Mouse (Mus musculus) intestine, embryonic 16.5 days (tissue): ENCODE measurements at regions not wholly inside any gene's neighbourhood (a gene's known extent, or its start where the extent isn't known, plus 50 kb on each side); places are given as distances from the start of the nearest gene placed in this dataset.

ENCODE experiments used
- ATAC-seq: fragments of 200-750 bp; cut with Nextera tagmentation; 2 replicates; pipeline ENCODE4 v1.8.0; 2017; ENCODE audit warnings: moderate TSS enrichment, moderate library complexity
- H3K27ac ChIP-seq: fragments of 300-500 bp; sonication (generic); 2 replicates; pipeline ENCODE4 v1.5.1; 2014; ENCODE audit warnings: mild to moderate bottlenecking, low read length
- H3K27me3 ChIP-seq: fragments of 300-500 bp; sonication (generic); replicated peaks from 2 replicates; pipeline ENCODE4 v1.6.1; 2014; ENCODE audit warnings: low read length, control low read depth, mixed read lengths; ENCODE audit not compliant: control insufficient read depth, insufficient read depth
- H3K36me3 ChIP-seq: fragments of 300-500 bp; sonication (generic); 2 replicates; pipeline ENCODE4 v1.6.1; 2014; ENCODE audit warnings: low read length, control low read depth; ENCODE audit not compliant: control insufficient read depth, insufficient read depth
- H3K4me1 ChIP-seq: fragments of 300-500 bp; sonication (generic); 2 replicates; pipeline ENCODE4 v1.6.1; 2014; ENCODE audit warnings: low read length, control low read depth, mixed read lengths; ENCODE audit not compliant: control insufficient read depth, insufficient read depth
- H3K4me2 ChIP-seq: fragments of 300-500 bp; sonication (generic); 2 replicates; pipeline ENCODE4 v1.6.1; 2014; ENCODE audit warnings: low read depth, low read length, control low read depth
- H3K4me3 ChIP-seq: fragments of 300-500 bp; sonication (generic); 2 replicates; pipeline ENCODE4 v1.5.1; 2014; ENCODE audit warnings: mild to moderate bottlenecking, low read length
- H3K9ac ChIP-seq: fragments of 300-500 bp; sonication (generic); 2 replicates; pipeline ENCODE4 v1.6.1; 2014; ENCODE audit warnings: low read depth, low read length
- H3K9me3 ChIP-seq: fragments of 300-500 bp; sonication (generic); 2 replicates; pipeline ENCODE4 v1.6.1; 2016; ENCODE audit warnings: low read length, control low read depth; ENCODE audit not compliant: control insufficient read depth
- WGBS: fragments of 180-500 bp; shearing (Covaris S2); extraction: QIAGEN DNeasy Blood & Tissue Kit; methylation state at CpG from one replicate; pipeline ENCODE4 v1.1.7; 2014; 5-methylcytosine and 5-hydroxymethylcytosine counted together

- 55% methylated on average over 4 of the region's 4 CpGs for WGBS
- no peak overlapping the region for H3K4me2 ChIP-seq
- H3K27ac ChIP-seq, result no peak overlapping the region
- H3K9me3 ChIP-seq, result no peaks in the 10 kb centered on the region
- no peak overlapping the region for H3K9ac ChIP-seq
- peaks cover under 1% of the 10 kb centered on the region; the same call in 1 of the 2 replicates for H3K4me1 ChIP-seq
- H3K36me3 ChIP-seq, result no peaks in the 10 kb centered on the region
- H3K4me3 ChIP-seq, result no peak overlapping the region
- H3K27me3 ChIP-seq, result no peaks in the 10 kb centered on the region
- ATAC-seq, result no peak
These were observed 148.6 kb downstream of the Mex3b start for GRCm38 (mm10) chr7:83015756-83016155.

- H3K4me1 ChIP-seq, result peaks cover 4% of the 10 kb centered on the region; the same call in 1 of the 2 replicates
- no peak for ATAC-seq
- no peak overlapping the region for H3K27ac ChIP-seq
- no peaks in the 10 kb centered on the region for H3K27me3 ChIP-seq
- H3K9me3 ChIP-seq, result no peaks in the 10 kb centered on the region
- H3K4me2 ChIP-seq, result no peak overlapping the region
- no peaks in the 10 kb centered on the region for H3K36me3 ChIP-seq
- WGBS, result 67% methylated on average over 4 of the region's 4 CpGs
- H3K9ac ChIP-seq, result no peak overlapping the region
- H3K4me3 ChIP-seq, result no peak overlapping the region
These were observed 149.4 kb downstream of the Mex3b start for GRCm38 (mm10) chr7:83016566-83016965.

- H3K4me1 ChIP-seq, result peaks cover 4% of the 10 kb centered on the region; the same call in 1 of the 2 replicates
- H3K27ac ChIP-seq, result no peak overlapping the region
- no peak overlapping the region for H3K4me3 ChIP-seq
- peak; percentile 93 for ATAC-seq
- WGBS, result 76% methylated on average over 2 of the region's 2 CpGs
- no peaks in the 10 kb centered on the region for H3K9me3 ChIP-seq
- no peak overlapping the region for H3K9ac ChIP-seq
- H3K36me3 ChIP-seq, result no peaks in the 10 kb centered on the region
- no peak overlapping the region for H3K4me2 ChIP-seq
- H3K27me3 ChIP-seq, result no peaks in the 10 kb centered on the region
These were observed 153.5 kb downstream of the Mex3b start for GRCm38 (mm10) chr7:83020584-83020983.

GRCm38 (mm10) chr7:83023990-83024389 lies 156.9 kb downstream of the Mex3b start:
- no peak overlapping the region for H3K9ac ChIP-seq
- 85% methylated on average over 1 of the region's 1 CpGs for WGBS
- H3K4me1 ChIP-seq, result peaks cover 4% of the 10 kb centered on the region; the same call in 1 of the 2 replicates
- no peak overlapping the region for H3K4me2 ChIP-seq
- no peak overlapping the region for H3K27ac ChIP-seq
- H3K4me3 ChIP-seq, result no peak overlapping the region
- no peak for ATAC-seq
- no peaks in the 10 kb centered on the region for H3K36me3 ChIP-seq
- H3K9me3 ChIP-seq, result no peaks in the 10 kb centered on the region
- H3K27me3 ChIP-seq, result no peaks in the 10 kb centered on the region

GRCm38 (mm10) chr7:83031101-83031500 lies 164.0 kb downstream of the Mex3b start:
- H3K9ac ChIP-seq, result no peak overlapping the region
- no peak overlapping the region for H3K27ac ChIP-seq
- no peaks in the 10 kb centered on the region for H3K4me1 ChIP-seq
- no peak for ATAC-seq
- no peaks in the 10 kb centered on the region for H3K27me3 ChIP-seq
- H3K4me2 ChIP-seq, result no peak overlapping the region
- no peaks in the 10 kb centered on the region for H3K36me3 ChIP-seq
- no peaks in the 10 kb centered on the region for H3K9me3 ChIP-seq
- H3K4me3 ChIP-seq, result no peak overlapping the region
- WGBS, result 62% methylated on average over 2 of the region's 2 CpGs

- Histone ChIP-seq H3K9me3 (no peaks in the 10 kb centered on the region), H3K4me2 (no peak overlapping the region), H3K4me1 (no peaks in the 10 kb centered on the region), H3K27me3 (no peaks in the 10 kb centered on the region), H3K36me3 (no peaks in the 10 kb centered on the region), H3K4me3 (no peak overlapping the region), H3K27ac (no peak overlapping the region), H3K9ac (no peak overlapping the region)
- ATAC-seq, result 0 out of 2 replicates have a peak, but pooled peaks have one; percentile 38
- 85% methylated on average over 1 of the region's 1 CpGs for WGBS
These were observed 164.9 kb downstream of the Mex3b start for GRCm38 (mm10) chr7:83032025-83032424.

GRCm38 (mm10) chr7:83032924-83033323 lies 165.8 kb downstream of the Mex3b start:
- no peak for ATAC-seq
- H3K27me3 ChIP-seq, result no peaks in the 10 kb centered on the region
- 75% methylated on average over 2 of the region's 2 CpGs for WGBS
- no peak overlapping the region for H3K4me2 ChIP-seq
- H3K36me3 ChIP-seq, result no peaks in the 10 kb centered on the region
- H3K4me3 ChIP-seq, result no peak overlapping the region
- H3K9me3 ChIP-seq, result no peaks in the 10 kb centered on the region
- H3K27ac ChIP-seq, result no peak overlapping the region
- no peaks in the 10 kb centered on the region for H3K4me1 ChIP-seq
- no peak overlapping the region for H3K9ac ChIP-seq

- Histone ChIP-seq H3K9me3 (no peaks in the 10 kb centered on the region), H3K27ac (no peak overlapping the region), H3K4me3 (no peak overlapping the region), H3K36me3 (no peaks in the 10 kb centered on the region), H3K4me1 (no peaks in the 10 kb centered on the region), H3K9ac (no peak overlapping the region), H3K27me3 (no peaks in the 10 kb centered on the region), H3K4me2 (no peak overlapping the region)
- ATAC-seq, result no peak
- 81% methylated on average over 3 of the region's 3 CpGs for WGBS
These were observed 168.1 kb downstream of the Mex3b start for GRCm38 (mm10) chr7:83035190-83035589.

GRCm38 (mm10) chr7:83036397-83036796 lies 169.3 kb downstream of the Mex3b start:
- Histone ChIP-seq H3K9me3 (no peaks in the 10 kb centered on the region), H3K4me3 (no peak overlapping the region), H3K4me2 (no peak overlapping the region), H3K27me3 (no peaks in the 10 kb centered on the region), H3K9ac (no peak overlapping the region), H3K27ac (no peak overlapping the region), H3K4me1 (no peaks in the 10 kb centered on the region), H3K36me3 (no peaks in the 10 kb centered on the region)
- 77% methylated on average over 2 of the region's 2 CpGs for WGBS
- ATAC-seq, result no peak

- H3K36me3 ChIP-seq, result no peaks in the 10 kb centered on the region
- no peak overlapping the region for H3K9ac ChIP-seq
- H3K4me2 ChIP-seq, result no peak overlapping the region
- H3K27ac ChIP-seq, result no peak overlapping the region
- H3K4me3 ChIP-seq, result no peak overlapping the region
- 17% methylated on average over 2 of the region's 2 CpGs for WGBS
- H3K4me1 ChIP-seq, result no peaks in the 10 kb centered on the region
- no peaks in the 10 kb centered on the region for H3K9me3 ChIP-seq
- no peaks in the 10 kb centered on the region for H3K27me3 ChIP-seq
- ATAC-seq, result no peak
These were observed 170.0 kb downstream of the Mex3b start for GRCm38 (mm10) chr7:83037100-83037499.
